Mouse (Mus musculus) 3T3-L1 (cell line): Measurements from ENCODE around the gene Hoxd12.

Experiments
- DNase-seq: peaks from one replicate; pipeline ENCODE4 v3.0.0-alpha.2; 2015; ENCODE audit warnings: low read depth, low spot score

Gene Hoxd12

DNA sequence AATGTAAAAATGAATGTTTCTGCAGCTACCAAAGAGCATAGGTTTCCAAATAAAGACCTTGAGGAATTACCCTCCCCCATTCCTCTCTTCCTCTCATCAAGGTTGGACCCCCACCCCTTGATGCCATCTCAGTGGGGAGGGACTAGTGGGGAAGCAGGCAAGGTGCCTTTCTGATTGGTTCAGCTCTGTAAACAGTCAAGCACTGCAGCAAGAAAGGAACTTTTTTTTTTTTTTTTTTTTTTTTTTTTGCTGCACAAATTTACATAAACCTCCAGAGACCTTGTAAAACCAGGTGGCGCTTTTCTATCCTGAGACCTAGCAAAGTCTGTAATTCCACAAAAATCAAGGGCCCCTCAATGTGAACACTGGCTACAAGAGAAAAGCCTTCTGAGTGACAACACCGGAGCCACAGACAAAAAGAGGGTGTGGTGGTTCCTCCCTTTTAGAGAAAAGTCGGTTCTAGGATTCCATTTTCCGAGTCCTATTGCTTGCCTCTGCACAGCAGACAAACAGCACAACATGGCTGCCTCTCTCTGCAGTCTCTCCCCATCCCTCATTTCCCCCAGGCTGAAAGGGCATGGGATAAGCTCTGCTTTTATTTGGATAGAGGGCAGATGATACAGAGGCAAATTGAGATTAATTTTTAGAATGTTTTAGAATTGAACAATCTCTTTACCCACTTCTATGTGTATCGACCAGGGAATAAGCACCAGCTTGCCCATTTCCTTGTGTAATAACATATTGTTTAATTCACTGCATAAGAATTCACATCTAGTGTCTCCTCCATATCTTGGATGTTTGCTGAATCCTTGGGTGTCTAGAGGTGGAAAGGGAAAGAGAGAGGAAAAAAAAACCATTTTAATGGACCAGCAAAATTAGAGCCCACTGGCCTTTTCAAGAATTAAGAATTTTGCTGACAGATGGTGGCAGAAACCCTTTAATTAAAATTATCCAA lies 34.9 kb downstream of the Hoxd12 start:
- peak; percentile 44 for DNase-seq

DNA sequence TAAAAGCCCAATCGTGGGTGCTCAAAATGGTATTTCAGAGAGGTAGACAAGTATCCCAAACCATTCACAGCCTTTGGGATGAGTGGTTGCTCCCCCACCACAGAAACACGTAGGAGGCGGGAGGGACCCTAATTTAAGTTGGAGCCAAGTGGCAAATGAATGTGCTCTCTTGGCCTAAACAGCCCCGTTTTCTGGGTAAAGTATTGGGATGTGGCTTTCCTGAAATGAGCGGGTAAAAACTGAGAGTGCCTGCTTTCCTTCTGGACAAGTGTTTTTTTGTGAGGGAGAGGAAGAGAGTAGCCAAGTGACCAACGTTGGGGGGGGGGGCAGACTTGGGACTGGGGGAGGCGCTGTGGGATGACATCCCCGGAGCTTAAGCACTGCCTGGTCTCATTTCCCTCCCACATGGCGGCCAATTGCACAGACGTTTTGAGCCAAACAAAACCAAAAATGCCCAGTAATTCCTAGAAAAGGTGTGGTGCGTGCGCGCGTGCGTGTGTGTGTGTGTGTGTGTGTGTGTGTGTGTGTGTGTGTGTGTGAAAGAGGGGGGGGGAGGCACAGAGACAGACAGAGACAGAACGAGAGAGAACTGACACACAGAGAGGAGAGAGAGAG lies 36.2 kb downstream of the Hoxd12 start:
- DNase-seq = peak; percentile 73

DNA sequence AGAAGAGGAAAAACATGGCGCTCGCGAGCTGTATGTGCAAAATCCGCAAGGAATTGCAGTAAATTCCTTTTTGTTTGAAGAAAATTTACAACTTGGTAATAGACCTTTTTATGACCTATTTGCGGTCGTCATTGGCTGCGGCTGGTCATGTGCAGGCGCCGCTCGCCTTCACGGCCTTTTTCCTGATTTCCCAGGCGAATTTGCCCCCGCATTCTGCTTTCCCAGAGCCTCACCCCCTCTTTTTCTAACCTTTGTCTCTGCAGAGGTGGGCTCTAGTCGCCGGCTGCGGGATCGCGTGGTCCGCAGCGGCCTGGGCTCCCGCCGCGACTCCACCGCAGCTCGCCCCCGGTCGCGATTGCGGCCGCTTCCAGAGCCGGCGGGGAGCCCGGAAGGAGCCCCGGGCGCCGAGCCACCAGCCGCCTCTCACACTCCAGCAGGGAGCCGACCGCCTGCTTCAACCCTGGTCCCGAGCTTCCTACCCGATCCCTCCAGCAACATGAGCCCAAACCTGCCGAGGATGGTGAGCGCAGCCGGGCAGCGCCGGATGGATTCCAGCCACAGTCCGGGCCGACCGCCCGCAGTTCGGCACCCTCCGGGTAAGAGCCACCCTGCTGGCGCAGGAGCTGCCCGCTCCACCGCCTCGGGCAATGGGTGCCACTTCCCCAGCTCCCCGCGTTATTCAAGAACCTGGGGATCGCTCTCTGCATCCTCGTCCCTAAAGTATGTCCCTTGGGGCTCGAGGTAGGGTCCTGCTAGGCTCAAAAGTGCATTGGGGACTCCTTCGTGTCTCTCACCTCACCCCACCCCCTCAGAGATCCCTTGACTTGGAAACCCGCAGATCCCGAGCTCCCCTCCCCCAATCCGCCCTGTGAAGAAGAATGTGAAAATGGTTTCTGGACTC lies 37.2 kb downstream of the Hoxd12 start, which contains the start of the genes Hoxd3 and Hoxd4:
Hoxd3 (plus strand) TSS at position 207 of the 901 bp plus-strand sequence.
Hoxd4 (plus strand) TSS at position 209 of the 901 bp plus-strand sequence.
- peak; percentile 68 for DNase-seq

DNA sequence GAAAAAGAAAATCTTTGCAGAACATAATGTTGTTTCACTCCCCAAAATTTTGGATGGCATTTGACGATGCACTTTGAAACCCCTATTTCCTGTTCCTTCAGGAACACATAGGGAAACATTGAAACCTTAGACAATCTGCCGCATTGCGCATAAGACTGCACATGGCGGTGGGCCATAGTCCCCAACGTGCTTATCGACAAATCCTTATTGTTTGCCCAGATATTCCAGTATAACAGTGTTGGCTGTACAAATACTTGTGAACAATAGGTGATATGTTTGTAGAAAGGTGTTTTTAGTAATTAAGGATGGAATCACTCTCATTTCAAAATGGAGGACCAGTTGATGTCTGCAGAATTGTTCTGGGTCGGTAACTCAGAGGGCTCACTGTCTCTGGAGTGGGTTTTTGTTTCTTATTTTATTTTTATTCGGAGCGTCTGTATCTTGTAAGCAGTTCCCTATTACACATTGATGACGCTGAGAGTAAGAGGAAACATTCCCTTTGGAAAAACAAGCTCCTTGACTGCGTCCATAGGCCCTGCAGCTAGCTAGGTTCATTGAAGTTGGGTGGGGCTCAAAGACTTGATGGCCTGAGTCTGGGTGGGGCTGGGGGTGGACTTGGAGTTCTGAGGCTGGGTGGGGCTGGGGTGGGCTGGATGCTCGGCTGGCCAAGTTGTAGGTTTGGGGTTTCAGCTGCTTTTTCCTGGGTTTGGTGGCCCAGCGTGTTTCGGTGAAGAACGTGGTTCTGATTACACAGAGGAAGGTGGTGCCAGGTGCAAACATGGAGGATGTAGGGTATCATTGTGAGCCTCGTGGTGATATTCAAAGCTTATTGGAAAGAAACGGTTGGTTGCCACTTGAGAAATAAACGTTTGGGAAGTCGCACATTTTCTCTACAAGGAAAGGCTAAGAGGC lies 38.7 kb downstream of the Hoxd12 start:
- DNase-seq = no peak

DNA sequence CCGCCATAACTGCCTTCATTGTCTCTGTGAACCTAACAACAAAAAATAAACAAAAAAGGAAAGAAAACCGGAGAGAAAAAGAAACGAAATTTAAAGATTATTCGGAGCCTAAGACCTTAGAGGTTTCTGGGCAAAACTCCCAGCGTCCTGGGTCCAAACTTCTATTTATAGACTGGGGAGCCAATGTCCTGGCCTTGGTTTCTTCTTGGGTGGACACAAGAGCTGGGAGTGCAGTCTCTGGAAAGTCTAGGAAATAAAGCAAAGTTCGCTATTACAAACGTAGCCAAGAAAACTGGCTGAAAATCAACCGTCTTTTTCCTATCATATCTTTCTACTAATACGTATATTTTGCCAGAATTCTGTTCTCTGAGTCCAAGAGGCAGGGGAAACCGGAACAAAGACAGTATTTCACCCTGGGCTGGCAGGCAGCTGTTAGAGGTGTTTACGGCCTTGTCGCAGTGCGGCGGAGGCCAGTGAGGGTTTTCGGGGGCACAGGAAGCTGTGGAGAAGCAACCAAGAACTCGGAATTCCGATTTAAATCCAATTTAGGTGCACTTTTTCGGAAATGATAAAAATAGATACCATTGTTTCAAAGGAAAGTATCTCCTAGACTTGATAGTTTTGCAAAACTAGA lies 39.5 kb downstream of the Hoxd12 start:
- no peak for DNase-seq

DNA sequence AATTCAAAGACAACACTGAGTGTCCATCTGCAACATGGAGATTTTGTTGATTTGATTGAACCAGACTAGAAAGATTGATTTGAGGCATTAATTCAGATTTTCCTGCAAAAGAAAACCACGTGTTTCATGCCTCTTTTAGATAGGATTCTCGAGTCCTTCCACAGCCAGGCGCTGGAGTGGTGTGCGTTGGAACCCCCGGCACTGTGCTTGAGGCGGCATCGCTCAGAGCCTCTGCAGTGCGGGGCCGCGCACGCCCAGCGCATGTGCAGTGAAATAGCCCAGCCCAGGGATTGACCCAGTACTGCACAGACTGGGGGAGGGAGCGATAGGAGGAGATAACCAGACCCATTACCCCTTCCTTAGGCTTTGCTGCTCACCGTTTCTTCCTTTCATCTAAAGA lies 40.1 kb downstream of the Hoxd12 start:
- DNase-seq = peak; percentile 70

DNA sequence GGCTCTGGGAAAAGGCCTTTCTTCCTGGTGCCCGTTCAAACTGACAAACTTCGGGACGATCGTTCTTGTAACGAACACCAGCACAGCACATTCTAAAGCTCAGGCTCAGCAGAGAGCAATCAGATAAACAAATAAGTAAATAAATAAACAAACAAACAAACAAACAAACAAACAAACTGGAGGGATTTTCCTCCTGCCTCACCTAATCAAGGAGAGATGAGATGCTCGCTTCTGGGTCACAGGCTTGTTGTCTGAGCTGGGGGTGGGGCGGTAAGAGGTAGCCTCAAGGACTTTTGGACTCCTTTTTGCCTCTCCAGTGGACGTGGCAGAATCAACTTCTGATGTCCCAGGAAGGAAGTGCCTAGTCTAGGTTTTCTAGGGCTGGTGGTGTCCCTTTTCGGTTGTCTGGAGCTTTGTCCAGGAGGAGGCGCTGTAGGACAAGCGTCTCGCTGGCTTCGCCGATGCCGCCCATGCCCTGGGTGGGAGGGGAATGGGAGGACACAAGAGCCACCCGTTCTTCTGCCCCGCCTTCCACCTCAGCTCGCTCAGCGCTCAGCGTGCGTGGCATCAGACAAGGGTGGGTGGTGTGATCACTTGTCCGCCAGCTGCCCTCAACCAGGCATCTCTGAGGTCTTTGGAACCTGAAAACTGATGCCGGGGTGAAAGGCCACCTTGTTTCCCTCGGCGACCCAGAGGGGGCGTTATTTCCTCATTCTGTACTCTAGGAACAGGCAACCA lies 40.9 kb downstream of the Hoxd12 start:
- peak; percentile 98 for DNase-seq

DNA sequence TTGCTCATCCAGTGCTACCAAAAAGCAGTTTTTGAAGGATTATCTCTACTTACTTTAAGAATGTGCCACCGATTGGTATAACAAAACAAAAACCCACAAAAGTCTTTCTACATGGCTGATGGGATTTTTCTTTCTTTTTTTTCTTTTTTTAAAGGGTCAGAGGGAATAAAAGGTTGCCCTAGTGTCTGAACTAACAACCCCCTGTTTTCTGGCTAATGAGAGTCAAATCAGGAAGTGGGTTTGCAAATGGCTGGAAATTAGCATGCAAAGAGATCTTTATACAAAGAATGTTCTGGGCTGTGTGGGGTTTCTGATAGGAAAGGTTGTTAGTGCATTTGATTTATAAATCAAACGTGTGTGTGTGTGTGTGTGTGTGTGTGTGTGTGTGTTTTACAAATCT lies 45.6 kb downstream of the Hoxd12 start:
- no peak for DNase-seq

DNA sequence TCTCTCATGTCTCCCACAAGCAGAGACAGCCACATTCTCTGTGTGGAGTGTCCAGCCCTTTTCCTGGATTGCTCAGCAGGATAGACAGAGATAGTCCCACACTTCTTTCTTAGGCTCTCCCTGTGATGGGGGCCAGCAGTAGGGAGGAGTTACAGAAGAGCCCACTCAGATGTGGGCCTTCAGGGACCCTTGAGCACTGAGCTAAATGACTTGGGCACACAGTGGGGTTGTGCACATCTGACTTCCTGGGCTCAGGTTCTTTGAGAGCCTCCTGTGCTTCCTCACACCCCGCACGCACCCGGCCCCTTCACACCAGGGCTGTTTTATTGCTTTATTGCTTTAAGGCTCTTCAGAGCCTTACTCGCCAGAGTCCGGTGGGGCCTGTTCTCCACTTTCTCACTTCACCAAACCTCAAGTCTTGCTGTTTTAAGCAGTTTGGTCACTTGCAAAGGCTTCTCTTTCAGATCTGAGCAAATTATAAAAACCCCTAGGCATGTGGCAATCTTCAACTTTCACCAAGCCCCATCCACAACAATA lies 46.2 kb downstream of the Hoxd12 start:
- no peak for DNase-seq

DNA sequence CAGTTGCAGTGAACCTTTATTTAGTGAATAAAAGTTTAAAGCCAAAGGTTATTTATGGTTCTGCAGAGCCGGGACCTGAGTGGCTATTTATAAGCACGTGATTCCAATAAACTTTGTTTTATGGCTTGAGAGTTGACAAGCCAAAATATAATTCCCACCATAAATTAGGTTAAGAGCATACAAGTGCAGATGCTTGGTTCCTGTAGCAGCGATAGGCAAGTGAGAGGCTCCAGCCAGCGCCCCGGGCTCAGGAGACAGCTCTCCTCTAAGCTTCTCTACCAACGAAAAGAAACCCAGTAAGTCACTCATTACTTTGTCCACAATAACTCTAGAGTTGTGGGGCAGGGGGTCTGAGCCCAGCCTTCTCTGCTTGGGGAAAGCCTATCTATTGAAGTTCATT lies 47.1 kb downstream of the Hoxd12 start:
- no peak for DNase-seq

DNA sequence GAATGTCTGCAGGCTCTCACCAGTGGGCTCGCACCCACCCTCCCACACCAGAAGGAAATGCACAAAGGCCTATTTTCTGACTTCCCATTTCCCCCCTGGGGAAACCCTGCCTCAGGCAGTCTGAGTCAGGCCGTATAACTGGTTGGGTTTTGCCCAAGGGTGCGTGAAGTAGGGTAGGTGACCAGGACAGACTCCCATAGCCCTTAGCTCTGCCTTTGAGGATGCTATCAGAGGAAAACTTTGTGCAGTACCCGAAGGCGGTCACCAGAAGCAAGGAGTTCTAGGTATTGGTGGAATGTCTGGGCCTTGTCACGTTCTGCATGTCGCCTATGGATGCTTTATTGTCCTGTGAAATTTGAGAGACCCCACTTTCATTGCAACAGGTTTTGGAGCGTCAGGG lies 48.1 kb downstream of the Hoxd12 start:
- DNase-seq = no peak

DNA sequence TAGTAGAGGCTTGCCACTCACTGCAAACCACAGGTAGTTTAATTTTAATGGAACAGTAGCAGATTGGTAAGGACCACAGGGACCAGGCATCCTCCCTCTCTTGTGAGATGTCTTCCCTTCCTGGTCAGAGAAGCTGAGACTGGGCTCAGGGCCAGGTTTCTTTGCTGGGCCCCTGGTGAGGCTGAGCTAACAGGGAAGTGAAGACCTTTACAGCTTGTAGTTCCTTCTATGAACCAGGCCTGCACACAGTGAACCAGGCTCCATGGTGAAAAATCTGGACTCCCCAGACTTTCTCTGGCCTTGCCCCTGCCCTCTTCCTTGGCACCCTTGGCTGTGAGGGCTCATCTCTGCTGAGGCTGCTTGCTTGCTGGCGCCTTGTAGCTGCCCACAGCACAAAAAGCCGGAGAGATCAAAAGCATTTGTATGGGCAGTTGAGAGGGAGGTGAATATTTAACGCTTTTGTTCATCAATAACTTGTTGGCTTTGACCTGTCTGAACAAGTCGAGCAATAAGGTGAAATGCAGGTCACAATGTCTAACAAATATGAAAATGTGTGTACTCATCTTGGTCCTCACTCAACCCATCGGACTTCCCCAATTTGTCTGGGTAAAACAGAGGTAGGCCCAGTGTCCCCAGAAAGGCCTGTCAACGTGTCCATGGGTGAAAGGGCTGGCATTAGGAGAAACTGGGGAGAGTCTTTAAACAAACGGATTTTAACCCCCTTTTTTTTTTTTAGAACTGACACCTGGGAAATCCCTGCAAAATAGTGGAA lies 49.6 kb downstream of the Hoxd12 start:
- no peak for DNase-seq

DNA sequence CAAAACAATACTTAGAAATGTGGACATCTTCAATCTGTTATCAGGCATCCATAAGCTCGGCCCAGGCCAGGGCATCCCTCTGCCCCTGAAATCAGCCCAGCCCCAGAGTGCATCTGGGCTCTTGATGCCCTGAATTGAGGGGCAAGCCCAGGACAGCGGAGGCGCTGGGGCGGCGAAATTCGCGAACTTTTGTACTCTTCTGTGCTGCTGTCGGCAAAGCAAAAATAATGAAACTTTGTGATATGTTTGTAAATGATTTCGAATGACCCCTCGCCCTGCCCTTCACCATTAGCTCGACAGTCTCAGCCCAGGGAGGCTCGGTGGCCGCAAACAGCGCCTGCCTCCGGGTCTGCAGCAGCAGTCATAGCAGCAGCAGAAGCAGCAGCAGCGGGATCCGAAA lies 50.4 kb downstream of the Hoxd12 start:
- no peak for DNase-seq

DNA sequence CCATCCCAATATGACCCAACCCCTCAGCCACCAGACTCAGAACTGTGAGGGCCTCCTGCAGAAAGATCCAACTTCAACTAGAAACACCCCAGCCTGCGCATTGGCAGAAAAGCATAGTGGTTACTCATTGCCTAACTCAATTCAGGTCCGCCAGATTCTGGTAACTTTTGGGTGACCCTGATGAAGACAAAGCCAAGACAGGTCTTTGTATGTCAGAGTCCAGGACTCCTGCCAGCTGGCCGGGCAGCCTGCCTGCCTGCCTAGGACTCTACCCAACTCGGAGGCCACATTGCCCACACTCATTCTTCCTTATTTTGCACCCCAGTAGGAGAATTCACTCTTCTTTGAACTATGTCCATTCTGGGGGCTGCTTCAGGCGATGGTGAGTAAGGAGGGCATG lies 51.7 kb downstream of the Hoxd12 start, which contains the start of gene Gm28230:
Gm28230 (plus strand) TSS at position 178 of the 400 bp plus-strand sequence.
- no peak for DNase-seq

DNA sequence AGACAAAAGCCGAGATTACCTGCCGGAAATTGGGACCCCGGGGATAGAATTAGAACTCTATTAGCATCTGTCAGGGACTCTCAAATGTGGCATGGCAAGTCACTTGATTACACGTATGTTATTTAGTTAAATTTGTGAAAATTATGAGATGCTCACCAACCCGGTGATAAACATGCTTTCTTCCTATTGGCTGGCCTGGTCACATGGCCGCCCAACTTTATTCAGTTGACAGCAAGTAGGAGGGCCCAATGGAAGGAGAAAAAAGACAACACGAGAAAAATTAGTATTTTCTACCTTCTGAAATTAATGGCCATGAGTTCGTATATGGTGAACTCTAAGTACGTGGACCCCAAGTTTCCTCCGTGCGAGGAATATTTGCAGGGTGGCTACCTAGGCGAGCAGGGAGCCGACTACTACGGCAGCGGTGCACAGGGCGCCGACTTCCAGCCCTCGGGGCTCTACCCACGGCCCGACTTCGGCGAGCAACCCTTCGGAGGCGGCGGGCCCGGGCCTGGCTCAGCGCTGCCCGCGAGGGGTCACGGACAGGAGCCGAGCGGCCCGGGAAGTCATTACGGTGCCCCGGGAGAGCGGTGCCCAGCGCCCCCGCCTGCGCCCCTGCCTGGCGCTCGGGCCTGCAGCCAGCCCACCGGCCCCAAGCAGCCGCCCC lies 52.3 kb downstream of the Hoxd12 start:
- no peak for DNase-seq
